Mouse (Mus musculus) CH12.LX (cell line): ENCODE data around the gene Gm49450. TPM values are rescaled to one million over a fixed set of nuclear protein-coding genes. Genes with fewer than 3 reads are reported as not detected.

ENCODE experiments used
- DNase-seq: peaks from one replicate; pipeline ENCODE4 v3.0.0-alpha.2; 2013; ENCODE audit errors: extremely low read depth
- H3K27ac ChIP-seq: 2 replicates; pipeline ENCODE4 v1.5.1; 2012; ENCODE audit warnings: low read depth, mild to moderate bottlenecking, control low read depth, moderate library complexity; ENCODE audit not compliant: insufficient read depth
- H3K27me3 ChIP-seq: replicated peaks from 2 replicates; pipeline ENCODE3; 2012; ENCODE audit warnings: inconsistent platforms
- H3K36me3 ChIP-seq, 2 experiments: replicated peaks in 1 of 2; 2 replicates each; pipeline versions ENCODE3 to v1.6.1; 2012; ENCODE audit warnings: inconsistent platforms in 1 of 2, low read length in 1 of 2, mild to moderate bottlenecking in 1 of 2, mixed read lengths in 1 of 2, moderate library complexity in 1 of 2; ENCODE audit not compliant: control insufficient read depth in 1 of 2, insufficient read depth in 1 of 2
- H3K4me1 ChIP-seq, 2 experiments: 2 replicates each; pipeline ENCODE4 v1.6.1; 2012; ENCODE audit warnings: inconsistent platforms in 1 of 2, moderate library complexity in 1 of 2; ENCODE audit not compliant: insufficient read depth in 2 of 2, control insufficient read depth in 1 of 2
- H3K4me2 ChIP-seq: 2 replicates; pipeline ENCODE4 v1.6.1; 2012; ENCODE audit warnings: low read depth, mild to moderate bottlenecking, control low read depth; ENCODE audit not compliant: poor library complexity, insufficient read depth, severe bottlenecking
- H3K4me3 ChIP-seq, 3 experiments: fragments of 150-350 bp in 1 of 3; sonication (generic) in 1 of 3; replicated peaks in 1 of 3; 2 replicates each; pipeline versions ENCODE3 to v1.5.1; 2011 to 2012; ENCODE audit warnings: low read depth in 2 of 3, low read length in 2 of 3, mild to moderate bottlenecking in 2 of 3, moderate library complexity in 2 of 3, control low read depth in 1 of 3, improper control_type of control experiment in 1 of 3, inconsistent platforms in 1 of 3, mixed read lengths in 1 of 3; ENCODE audit not compliant: poor library complexity in 1 of 3
- H3K79me2 ChIP-seq: replicated peaks from 2 replicates; pipeline ENCODE4 v1.6.1; 2012; ENCODE audit warnings: mild to moderate bottlenecking, moderate library complexity; ENCODE audit not compliant: control insufficient read depth, poor library complexity, insufficient read depth, severe bottlenecking; ENCODE audit errors: extremely low read depth
- H3K9ac ChIP-seq: 2 replicates; pipeline ENCODE4 v1.6.1; 2012; ENCODE audit warnings: low read depth, mild to moderate bottlenecking, control low read depth, moderate library complexity; ENCODE audit not compliant: insufficient read depth
- H3K9me3 ChIP-seq: replicated peaks from 2 replicates; pipeline ENCODE3; 2012; ENCODE audit warnings: low read length, inconsistent platforms, mixed read lengths
- BHLHE40 ChIP-seq: IDR thresholded peaks from 2 replicates; pipeline ENCODE4 v1.6.1; 2011; ENCODE audit warnings: mild to moderate bottlenecking, low read depth, low read length, improper control_type of control experiment
- CHD1 ChIP-seq: IDR thresholded peaks from 2 replicates; pipeline ENCODE4 v1.6.1; 2012; ENCODE audit warnings: low read depth, low read length, improper control_type of control experiment, inconsistent platforms
- CHD2 ChIP-seq: IDR thresholded peaks from 2 replicates; pipeline ENCODE4 v1.6.1; 2011; ENCODE audit warnings: low read length, improper control_type of control experiment
- CTCF ChIP-seq, 2 experiments: IDR thresholded peaks in 1 of 2; conservative IDR thresholded peaks in 1 of 2; 2 replicates each; pipeline ENCODE4 v1.5.1; 2011 to 2012; ENCODE audit warnings: low read depth in 2 of 2, low read length in 2 of 2, improper control_type of control experiment in 1 of 2, inconsistent platforms in 1 of 2, mild to moderate bottlenecking in 1 of 2, moderate library complexity in 1 of 2
- E2F4 ChIP-seq: IDR thresholded peaks from 2 replicates; pipeline ENCODE4 v1.6.1; 2011; ENCODE audit warnings: low read depth, low read length, improper control_type of control experiment; ENCODE audit not compliant: insufficient replicate concordance
- ELF1 ChIP-seq: IDR thresholded peaks from 2 replicates; pipeline ENCODE4 v1.6.1; 2014; ENCODE audit warnings: low read depth, mild to moderate bottlenecking, inconsistent platforms, low read length, improper control_type of control experiment
- EP300 ChIP-seq: IDR thresholded peaks from 2 replicates; pipeline ENCODE4 v1.6.1; 2011; ENCODE audit warnings: low read length, improper control_type of control experiment
- ETS1 ChIP-seq: conservative IDR thresholded peaks from 2 replicates; pipeline ENCODE4 v1.6.1; 2012; ENCODE audit warnings: low read depth, mild to moderate bottlenecking, inconsistent platforms, low read length, improper control_type of control experiment, moderate library complexity
- GABPA ChIP-seq: IDR thresholded peaks from 2 replicates; pipeline ENCODE4 v1.6.1; 2012; ENCODE audit warnings: low read depth, low read length, improper control_type of control experiment, inconsistent platforms; ENCODE audit not compliant: insufficient replicate concordance
- HCFC1 ChIP-seq: IDR thresholded peaks from 2 replicates; pipeline ENCODE4 v1.6.1; 2012; ENCODE audit warnings: low read depth, mild to moderate bottlenecking, inconsistent platforms, low read length, improper control_type of control experiment
- IRF4 ChIP-seq: IDR thresholded peaks from 2 replicates; pipeline ENCODE4 v1.6.1; 2014; ENCODE audit warnings: low read depth, mild to moderate bottlenecking, inconsistent platforms, low read length, improper control_type of control experiment
- JUN ChIP-seq: IDR thresholded peaks from 2 replicates; pipeline ENCODE4 v1.6.1; 2011; ENCODE audit warnings: low read depth, mild to moderate bottlenecking, low read length, improper control_type of control experiment, moderate library complexity; ENCODE audit not compliant: insufficient read depth
- JUND ChIP-seq: conservative IDR thresholded peaks from 2 replicates; pipeline ENCODE4 v1.6.1; 2011; ENCODE audit warnings: low read depth, low read length, improper control_type of control experiment
- KAT2A ChIP-seq: IDR thresholded peaks from 2 replicates; pipeline ENCODE4 v1.6.1; 2012; ENCODE audit warnings: low read length, improper control_type of control experiment, inconsistent platforms; ENCODE audit not compliant: insufficient replicate concordance
- MAFK ChIP-seq: IDR thresholded peaks from 2 replicates; pipeline ENCODE4 v1.6.1; 2011; ENCODE audit warnings: low read length, improper control_type of control experiment; ENCODE audit not compliant: insufficient replicate concordance
- MAX ChIP-seq: IDR thresholded peaks from 2 replicates; pipeline ENCODE4 v1.6.1; 2011; ENCODE audit warnings: low read length, improper control_type of control experiment
- MAZ ChIP-seq: IDR thresholded peaks from 2 replicates; pipeline ENCODE4 v1.6.1; 2012; ENCODE audit warnings: low read depth, mild to moderate bottlenecking, inconsistent platforms, low read length, improper control_type of control experiment, moderate library complexity
- MEF2A ChIP-seq: IDR thresholded peaks from 2 replicates; pipeline ENCODE4 v1.6.1; 2014; ENCODE audit warnings: low read depth, mild to moderate bottlenecking, inconsistent platforms, low read length, improper control_type of control experiment, borderline replicate concordance
- MXI1 ChIP-seq: IDR thresholded peaks from 2 replicates; pipeline ENCODE4 v1.6.1; 2011; ENCODE audit warnings: mild to moderate bottlenecking, low read depth, low read length, improper control_type of control experiment
- MYC ChIP-seq: IDR thresholded peaks from 2 replicates; pipeline ENCODE4 v1.6.1; 2011; ENCODE audit warnings: low read depth, mild to moderate bottlenecking, improper control_type of control experiment, low read length
- NELFE ChIP-seq: IDR thresholded peaks from 2 replicates; pipeline ENCODE4 v1.6.1; 2011; ENCODE audit warnings: low read depth, low read length, improper control_type of control experiment
- NRF1 ChIP-seq: IDR thresholded peaks from 2 replicates; pipeline ENCODE4 v1.6.1; 2014; ENCODE audit warnings: low read depth, mild to moderate bottlenecking, inconsistent platforms, low read length, improper control_type of control experiment, moderate library complexity
- PAX5 ChIP-seq: IDR thresholded peaks from 2 replicates; pipeline ENCODE4 v1.6.1; 2012; ENCODE audit warnings: low read length, inconsistent platforms, mixed read lengths
- POLR2A ChIP-seq: IDR thresholded peaks from 2 replicates; pipeline ENCODE4 v1.6.1; 2011; ENCODE audit warnings: low read depth, mild to moderate bottlenecking, improper control_type of control experiment, low read length
- POLR2AphosphoS2 ChIP-seq: IDR thresholded peaks from 2 replicates; pipeline ENCODE4 v1.6.1; 2011; ENCODE audit warnings: low read depth, low read length, improper control_type of control experiment
- RAD21 ChIP-seq: IDR thresholded peaks from 2 replicates; pipeline ENCODE4 v1.6.1; 2011; ENCODE audit warnings: low read depth, mild to moderate bottlenecking, low read length, improper control_type of control experiment, moderate library complexity
- RCOR1 ChIP-seq: conservative IDR thresholded peaks from 2 replicates; pipeline ENCODE4 v1.6.1; 2012; ENCODE audit warnings: low read depth, mild to moderate bottlenecking, inconsistent platforms, low read length, improper control_type of control experiment
- SIN3A ChIP-seq: IDR thresholded peaks from 2 replicates; pipeline ENCODE4 v1.6.1; 2012; ENCODE audit warnings: low read length, improper control_type of control experiment, inconsistent platforms
- SMC3 ChIP-seq: IDR thresholded peaks from 2 replicates; pipeline ENCODE4 v1.6.1; 2011; ENCODE audit warnings: low read depth, low read length, improper control_type of control experiment
- TBP ChIP-seq: conservative IDR thresholded peaks from 2 replicates; pipeline ENCODE4 v1.6.1; 2011; ENCODE audit warnings: low read depth, low read length, improper control_type of control experiment
- TCF12 ChIP-seq: IDR thresholded peaks from 2 replicates; pipeline ENCODE4 v1.6.1; 2014; ENCODE audit warnings: low read depth, mild to moderate bottlenecking, inconsistent platforms, low read length, improper control_type of control experiment
- UBTF ChIP-seq: IDR thresholded peaks from 2 replicates; pipeline ENCODE4 v1.6.1; 2012; ENCODE audit warnings: low read depth, mild to moderate bottlenecking, inconsistent platforms, low read length, improper control_type of control experiment, moderate library complexity
- USF1 ChIP-seq: IDR thresholded peaks from 2 replicates; pipeline ENCODE4 v1.6.1; 2014; ENCODE audit warnings: low read depth, mild to moderate bottlenecking, inconsistent platforms, low read length, improper control_type of control experiment
- USF2 ChIP-seq: conservative IDR thresholded peaks from 2 replicates; pipeline ENCODE4 v1.6.1; 2011; ENCODE audit warnings: low read depth, low read length, improper control_type of control experiment
- ZC3H11A ChIP-seq: IDR thresholded peaks from 2 replicates; pipeline ENCODE4 v1.6.1; 2012; ENCODE audit warnings: low read depth, mild to moderate bottlenecking, inconsistent platforms, low read length, improper control_type of control experiment
- ZKSCAN1 ChIP-seq: IDR thresholded peaks from 2 replicates; pipeline ENCODE4 v1.6.1; 2012; ENCODE audit warnings: low read depth, inconsistent platforms, low read length, improper control_type of control experiment, borderline replicate concordance
- ZMIZ1 ChIP-seq: IDR thresholded peaks from 2 replicates; pipeline ENCODE4 v1.6.1; 2012; ENCODE audit warnings: low read depth, mild to moderate bottlenecking, inconsistent platforms, low read length, improper control_type of control experiment
- ZNF384 ChIP-seq: IDR thresholded peaks from 2 replicates; pipeline ENCODE4 v1.6.1; 2012; ENCODE audit warnings: low read depth, low read length, improper control_type of control experiment, inconsistent platforms
- dilution Hi-C: fragments of 300-500 bp; cut with MboI; formaldehyde crosslinking; loops from 2 replicates; pipeline ENCODE4 v1.14.3; 2020; ENCODE audit warnings: low sequenced_read_pairs; ENCODE audit not compliant: extremely low pct_unique_long_range_greater_than_20kb, extremely low pct_ligation_motif_present
- in situ Hi-C: fragments of 300-500 bp; cut with MboI; formaldehyde crosslinking; loops from 3 replicates; pipeline ENCODE4 v1.14.3; 2019; ENCODE audit warnings: low sequenced_read_pairs, low pct_ligation_motif_present, low pct_unique_long_range_greater_than_20kb, mixed read lengths
- polyA plus RNA-seq: library from polyadenylated mRNA; unstranded; fragments of >175 nt; gene quantifications from 2 replicates; pipeline ENCODE4 v1.2.1, GENCODE M21; 2012; ENCODE audit warnings: low read depth; ENCODE audit not compliant: insufficient read length
- total RNA-seq, 2 experiments: library from RNA; depleted of rRNA; stranded (reverse); fragments of 300-350 nt in 1 of 2; fragments of >200 nt in 1 of 2; gene quantifications; 2 replicates each; pipeline ENCODE4 v1.2.3; 2012 to 2014

Gene Gm49450
- total and polyA plus RNA-seq, 3 experiments = 0.38 to 125 (median 4.7) TPM

- Histone ChIP-seq H3K79me2 (peaks cover 10% of the 10 kb centered on the region), H3K27ac (peak overlapping the region; percentile 69), H3K9ac (peak overlapping the region; percentile 81), H3K9me3 (no peaks in the 10 kb centered on the region), H3K27me3 (no peaks in the 10 kb centered on the region), H3K4me1 (peaks cover 4 to 32% of the 10 kb centered on the region in 2 experiments; a peak in 3 of 4 replicates), H3K4me3 (peak overlapping the region; percentile 63 to 84 (median 70)), H3K4me2 (no peak overlapping the region)
- dilution Hi-C loops = no loop called here
- DNase-seq = peak; percentile 99
- TF ChIP-seq ETS1 = 0 out of 2 replicates have a peak, but pooled peaks have one; percentile 20
- peak; percentile 80 for TF ChIP-seq MAZ
- TF ChIP-seq ZNF384 = no peak
- peak; percentile 68; the same call in 1 of the 2 replicates for TF ChIP-seq CHD2
- peak; percentile 64 for TF ChIP-seq HCFC1
- no peak for TF ChIP-seq JUND
- 0 out of 2 replicates have a peak, but pooled peaks have one; percentile 2 for TF ChIP-seq RCOR1
- peak; percentile 49; the same call in 1 of the 2 replicates for TF ChIP-seq UBTF
- TF ChIP-seq TBP = no peak
- no peak for TF ChIP-seq NELFE
- no peak for TF ChIP-seq IRF4
- no peak; the same call in none of the 2 replicates for TF ChIP-seq SIN3A
- TF ChIP-seq POLR2A = no peak
- no peak for TF ChIP-seq JUN
- no peak for TF ChIP-seq ZMIZ1
- no peak for TF ChIP-seq MAFK
- peak; percentile 98 for TF ChIP-seq NRF1
- TF ChIP-seq MXI1 = no peak
- peak; percentile 59 for TF ChIP-seq ELF1
- no peak for TF ChIP-seq USF2
- no peak for TF ChIP-seq RAD21
- TF ChIP-seq USF1 = no peak
- TF ChIP-seq ZC3H11A = no peak
- TF ChIP-seq TCF12 = no peak; the same call in 1 of the 2 replicates
- no peak for TF ChIP-seq CTCF (conservative IDR thresholded peaks at IDR 0.05 in 1 of 2, IDR thresholded peaks at IDR 0.05 in 1 of 2; ENCODE audit: low read depth in 2 of 2, low read length in 2 of 2)
- TF ChIP-seq POLR2AphosphoS2 = 0 out of 2 replicates have a peak, but pooled peaks have one; percentile 1
- TF ChIP-seq MYC = peak; percentile 64; the same call in 1 of the 2 replicates
- no peak for TF ChIP-seq ZKSCAN1
- no peak for TF ChIP-seq SMC3
- TF ChIP-seq GABPA = no peak
- no peak for TF ChIP-seq PAX5
- TF ChIP-seq CHD1 = no peak
- TF ChIP-seq MAX = peak; percentile 82; the same call in 1 of the 2 replicates
- TF ChIP-seq MEF2A = no peak
- peak; percentile 99 for TF ChIP-seq E2F4
- peak; percentile 89 for TF ChIP-seq BHLHE40
- no peak for TF ChIP-seq EP300
- TF ChIP-seq KAT2A = peak; percentile 86
- TF ChIP-seq, all 38 proteins: peak for 14
- H3K36me3 ChIP-seq = peaks cover 15 to 32% of the 10 kb centered on the region in 2 experiments
- in situ Hi-C loops = loop anchor here (10.0 to 25.0 kb wide), 3 partner anchors 61 to 1347 kb away; no protein-coding TSS in a partner anchor
Measured at GRCm38 (mm10) chr15:98933833-98934216, 19.5 kb downstream of the Gm49450 start.
